Mouse (Mus musculus): ENCODE results near the gene Pik3r2. TPM values are rescaled to one million over a fixed set of nuclear protein-coding genes. Genes with fewer than 3 reads are reported as not detected.
"Not testable (repeated sequence)": the region's sequence is repeated elsewhere in the genome, so short reads cannot be mapped to it uniquely, and the experiment has no call there.

Pik3r2 gene
- total RNA-seq (2014; rRNA removed; ENCODE audit: low replicate concordance) (36.6 and 39.3 TPM in 2 replicates), polyA plus RNA-seq (2015; fragmentation: Nextera tagmentation; extraction: Ambion mirVana) (30.2 and 32.5 TPM in 2 replicates)

- no peaks in the 10 kb centered on the region for H3K9me3 ChIP-seq (replicated peaks; ENCODE audit: control insufficient read depth, low read length)
- no peaks in the 10 kb centered on the region for H3K27me3 ChIP-seq (ENCODE audit: control insufficient read depth, insufficient read depth, low read length)
- peak within 1 kb of the TSS; percentile 100 for H3K4me2 ChIP-seq (ENCODE audit: low read depth, low read length)
- H3K36me3 ChIP-seq (replicated peaks; ENCODE audit: control insufficient read depth, insufficient read depth, low read length): peaks cover 15% of the 10 kb centered on the region
- peaks cover 26% of the 10 kb centered on the region for H3K4me1 ChIP-seq (ENCODE audit: control insufficient read depth, insufficient read depth)
- peak; percentile 92 for ATAC-seq (ENCODE audit: insufficient read depth, low read depth)
- peak within 1 kb of the TSS; percentile 86 for H3K4me3 ChIP-seq (ENCODE audit: low read depth, low read length)
- H3K27ac ChIP-seq (ENCODE audit: low read depth): peak within 1 kb of the TSS; percentile 98
- TF ChIP-seq CTCF (IDR thresholded peaks at IDR 0.05; ENCODE audit: low read depth) (0 out of 2 replicates have a peak, but pooled peaks have one; percentile 16), EP300 (IDR thresholded peaks at IDR 0.05; ENCODE audit: low read depth) (peak; percentile 91)
- WGBS: under 1% methylated on average over 90 of the region's 94 CpGs
- DNase-seq (ENCODE audit: low spot score): peak; percentile 98
- H3K9ac ChIP-seq (replicated peaks; ENCODE audit: low read depth, low read length): peak within 1 kb of the TSS; percentile 95
Observed at GRCm38 (mm10) chr8:70776496-70777444, at the start of gene Pik3r2. Pik3r2 (minus strand) TSS chr8:70776713.

GRCm38 (mm10) chr8:70825816-70826215 lies 49.3 kb upstream of the Pik3r2 start:
- Histone ChIP-seq H3K9me3 (replicated peaks; ENCODE audit: control insufficient read depth, low read length) (no peaks in the 10 kb centered on the region), H3K27ac (ENCODE audit: low read depth) (no peak overlapping the region), H3K36me3 (replicated peaks; ENCODE audit: control insufficient read depth, insufficient read depth, low read length) (no peaks in the 10 kb centered on the region), H3K9ac (replicated peaks; ENCODE audit: low read depth, low read length) (no peak overlapping the region), H3K27me3 (ENCODE audit: control insufficient read depth, insufficient read depth, low read length) (0 out of 2 replicates have a peak, but pooled peaks cover 1% of the 10 kb centered on the region), H3K4me1 (ENCODE audit: control insufficient read depth, insufficient read depth) (no peaks in the 10 kb centered on the region), H3K4me3 (ENCODE audit: low read depth, low read length) (no peak overlapping the region), H3K4me2 (ENCODE audit: low read depth, low read length) (no peak overlapping the region)
- DNase-seq (ENCODE audit: low spot score) (no peak), ATAC-seq (ENCODE audit: insufficient read depth, low read depth) (no peak)
- TF ChIP-seq CTCF (IDR thresholded peaks at IDR 0.05; ENCODE audit: low read depth) (no peak), EP300 (IDR thresholded peaks at IDR 0.05; ENCODE audit: low read depth) (no peak)
- WGBS: 82% methylated on average over 8 of the region's 8 CpGs

GRCm38 (mm10) chr8:70823802-70824201 lies 47.3 kb upstream of the Pik3r2 start:
- Histone ChIP-seq H3K4me3 (ENCODE audit: low read depth, low read length) (no peak overlapping the region), H3K36me3 (replicated peaks; ENCODE audit: control insufficient read depth, insufficient read depth, low read length) (no peaks in the 10 kb centered on the region), H3K9me3 (replicated peaks; ENCODE audit: control insufficient read depth, low read length) (0 out of 2 replicates have a peak, but pooled peaks cover 7% of the 10 kb centered on the region), H3K27ac (ENCODE audit: low read depth) (no peak overlapping the region), H3K9ac (replicated peaks; ENCODE audit: low read depth, low read length) (no peak overlapping the region), H3K27me3 (ENCODE audit: control insufficient read depth, insufficient read depth, low read length) (0 out of 2 replicates have a peak, but pooled peaks cover 16% of the 10 kb centered on the region), H3K4me1 (ENCODE audit: control insufficient read depth, insufficient read depth) (no peaks in the 10 kb centered on the region), H3K4me2 (ENCODE audit: low read depth, low read length) (no peak overlapping the region)
- ATAC-seq (ENCODE audit: insufficient read depth, low read depth): no peak
- 78% methylated on average over 7 of the region's 7 CpGs for WGBS
- TF ChIP-seq CTCF (IDR thresholded peaks at IDR 0.05; ENCODE audit: low read depth): no peak
- no peak for TF ChIP-seq EP300 (IDR thresholded peaks at IDR 0.05; ENCODE audit: low read depth)
- DNase-seq (ENCODE audit: low spot score): no peak

- not testable (repeated sequence) for DNase-seq (ENCODE audit: low spot score); ATAC-seq (ENCODE audit: insufficient read depth, low read depth); H3K9ac ChIP-seq (replicated peaks; ENCODE audit: low read depth, low read length); H3K36me3 ChIP-seq (replicated peaks; ENCODE audit: control insufficient read depth, insufficient read depth, low read length); H3K4me1 ChIP-seq (ENCODE audit: control insufficient read depth, insufficient read depth); H3K4me3 ChIP-seq (ENCODE audit: low read depth, low read length); H3K4me2 ChIP-seq (ENCODE audit: low read depth, low read length); H3K27ac ChIP-seq (ENCODE audit: low read depth)
- Histone ChIP-seq H3K9me3 (replicated peaks; ENCODE audit: control insufficient read depth, low read length) (peaks cover 13% of the 10 kb centered on the region; the same call in 1 of the 2 replicates), H3K27me3 (ENCODE audit: control insufficient read depth, insufficient read depth, low read length) (0 out of 2 replicates have a peak, but pooled peaks cover 18% of the 10 kb centered on the region)
- 77% methylated on average over 3 of the region's 3 CpGs for WGBS
Observed at GRCm38 (mm10) chr8:70822594-70822993, 46.1 kb upstream of the Pik3r2 start.

- no peak for ATAC-seq (ENCODE audit: insufficient read depth, low read depth)
- WGBS: 32% methylated on average over 11 of the region's 11 CpGs
Observed at GRCm38 (mm10) chr8:70821992-70822391, 45.5 kb upstream of the Pik3r2 start.

More at GRCm38 (mm10) chr8:70821992-70822391, 45.5 kb upstream of the Pik3r2 start:
- H3K4me1 ChIP-seq (ENCODE audit: control insufficient read depth, insufficient read depth): no peaks in the 10 kb centered on the region
- TF ChIP-seq CTCF (IDR thresholded peaks at IDR 0.05; ENCODE audit: low read depth): no peak
- no peak for TF ChIP-seq EP300 (IDR thresholded peaks at IDR 0.05; ENCODE audit: low read depth)
- H3K36me3 ChIP-seq (replicated peaks; ENCODE audit: control insufficient read depth, insufficient read depth, low read length): no peaks in the 10 kb centered on the region
- no peak overlapping the region for H3K27ac ChIP-seq (ENCODE audit: low read depth)
- H3K9me3 ChIP-seq (replicated peaks; ENCODE audit: control insufficient read depth, low read length): peaks cover 13% of the 10 kb centered on the region; the same call in 1 of the 2 replicates
- DNase-seq (ENCODE audit: low spot score): no peak
- no peak overlapping the region for H3K4me3 ChIP-seq (ENCODE audit: low read depth, low read length)
- no peak overlapping the region for H3K9ac ChIP-seq (replicated peaks; ENCODE audit: low read depth, low read length)
- H3K4me2 ChIP-seq (ENCODE audit: low read depth, low read length): no peak overlapping the region
- H3K27me3 ChIP-seq (ENCODE audit: control insufficient read depth, insufficient read depth, low read length): peaks cover 24% of the 10 kb centered on the region; the same call in 1 of the 2 replicates

Data from heart, postnatal 0 days (tissue).